Mouse (Mus musculus) midbrain, embryonic 15.5 days (tissue): ENCODE measurements around the gene Sh3bp4. TPM values are rescaled to one million over a fixed set of nuclear protein-coding genes. Genes with fewer than 3 reads are reported as not detected.

Experiments
- ATAC-seq: fragments of 200-750 bp; cut with Nextera tagmentation; replicated peaks from 2 replicates; pipeline ENCODE4 v1.8.0; 2017; ENCODE audit warnings: moderate TSS enrichment
- H3K27ac ChIP-seq: fragments of 300-500 bp; sonication (generic); 2 replicates; pipeline ENCODE4 v1.5.1; 2015; ENCODE audit warnings: mild to moderate bottlenecking, inconsistent platforms
- H3K27me3 ChIP-seq: fragments of 300-500 bp; sonication (generic); replicated peaks from 2 replicates; pipeline ENCODE4 v1.6.1; 2015; ENCODE audit warnings: inconsistent platforms
- H3K36me3 ChIP-seq: fragments of 300-500 bp; sonication (generic); replicated peaks from 2 replicates; pipeline ENCODE4 v1.6.1; 2015; ENCODE audit warnings: inconsistent platforms
- H3K4me1 ChIP-seq: fragments of 300-500 bp; sonication (generic); 2 replicates; pipeline ENCODE4 v1.6.1; 2015; ENCODE audit warnings: inconsistent platforms
- H3K4me2 ChIP-seq: fragments of 300-500 bp; sonication (generic); 2 replicates; pipeline ENCODE4 v1.6.1; 2015; ENCODE audit warnings: inconsistent platforms, mild to moderate bottlenecking, moderate library complexity
- H3K4me3 ChIP-seq: fragments of 300-500 bp; sonication (generic); 2 replicates; pipeline ENCODE4 v1.5.1; 2015; ENCODE audit warnings: mild to moderate bottlenecking, inconsistent platforms
- H3K9ac ChIP-seq: fragments of 300-500 bp; sonication (generic); 2 replicates; pipeline ENCODE4 v1.6.1; 2015; ENCODE audit warnings: mild to moderate bottlenecking, inconsistent platforms
- H3K9me3 ChIP-seq: fragments of 300-500 bp; sonication (generic); 2 replicates; pipeline ENCODE4 v1.6.1; 2016; ENCODE audit warnings: inconsistent platforms
- WGBS: fragments of 180-500 bp; shearing (Covaris S2); methylation state at CpG from one replicate; pipeline ENCODE4 v1.1.7; 2015; ENCODE audit warnings: mixed read lengths; 5-methylcytosine and 5-hydroxymethylcytosine counted together
- polyA plus RNA-seq: library from polyadenylated mRNA; unstranded; fragments of >200 nt; fragmentation: Nextera tagmentation; extraction: Ambion mirVana; gene quantifications from 2 replicates; pipeline ENCODE4 v1.2.1, GENCODE M21; 2015

Sh3bp4 gene
- polyA plus RNA-seq, 1 experiment from 2014 or later: 12.4 TPM

- Histone ChIP-seq H3K9me3 (no peaks in the 10 kb centered on the region), H3K27me3 (no peaks in the 10 kb centered on the region), H3K27ac (no peak overlapping the region), H3K36me3 (no peaks in the 10 kb centered on the region), H3K4me3 (no peak overlapping the region), H3K4me1 (peaks cover 17% of the 10 kb centered on the region), H3K9ac (no peak overlapping the region), H3K4me2 (no peak overlapping the region)
- ATAC-seq: no peak
- WGBS: 76% methylated on average over 13 of the region's 13 CpGs
Observed at GRCm38 (mm10) chr1:89104066-89104765, 34.0 kb downstream of the Sh3bp4 start.

- Histone ChIP-seq H3K9ac (no peak overlapping the region), H3K27me3 (no peaks in the 10 kb centered on the region), H3K27ac (no peak overlapping the region), H3K9me3 (no peaks in the 10 kb centered on the region), H3K4me3 (no peak overlapping the region), H3K4me2 (no peak overlapping the region), H3K4me1 (peaks cover 17% of the 10 kb centered on the region), H3K36me3 (no peaks in the 10 kb centered on the region)
- ATAC-seq: no peak
- WGBS: 89% methylated on average over 18 of the region's 18 CpGs
Observed at GRCm38 (mm10) chr1:89105891-89106830, 35.9 kb downstream of the Sh3bp4 start.

- Histone ChIP-seq H3K36me3 (no peaks in the 10 kb centered on the region), H3K4me1 (peaks cover 15% of the 10 kb centered on the region), H3K27me3 (no peaks in the 10 kb centered on the region), H3K9me3 (no peaks in the 10 kb centered on the region), H3K9ac (no peak overlapping the region), H3K4me2 (no peak overlapping the region), H3K4me3 (no peak overlapping the region), H3K27ac (no peak overlapping the region)
- ATAC-seq: no peak
- WGBS: 60% methylated on average over 6 of the region's 6 CpGs
Observed at GRCm38 (mm10) chr1:89107466-89107865, 37.3 kb downstream of the Sh3bp4 start.

GRCm38 (mm10) chr1:89108340-89108896 is 38.2 kb downstream of the Sh3bp4 start:
- ATAC-seq: no peak
- Histone ChIP-seq H3K9ac (no peak overlapping the region), H3K27me3 (no peaks in the 10 kb centered on the region), H3K4me3 (no peak overlapping the region), H3K4me1 (peaks cover 14% of the 10 kb centered on the region), H3K9me3 (no peaks in the 10 kb centered on the region), H3K4me2 (no peak overlapping the region), H3K36me3 (no peaks in the 10 kb centered on the region), H3K27ac (no peak overlapping the region)
- WGBS: 28% methylated on average over 6 of the region's 6 CpGs

- ATAC-seq: no peak
- WGBS: 69% methylated on average over 7 of the region's 7 CpGs
- H3K27ac ChIP-seq: no peak overlapping the region
Observed at GRCm38 (mm10) chr1:89109767-89110166, 39.6 kb downstream of the Sh3bp4 start.

GRCm38 (mm10) chr1:89110767-89111534 is 40.7 kb downstream of the Sh3bp4 start:
- H3K9me3 ChIP-seq: no peaks in the 10 kb centered on the region
- WGBS: 95% methylated on average over 6 of the region's 6 CpGs
- peaks cover 8% of the 10 kb centered on the region for H3K4me1 ChIP-seq
- H3K27ac ChIP-seq: no peak overlapping the region
- no peak overlapping the region for H3K9ac ChIP-seq
- no peaks in the 10 kb centered on the region for H3K27me3 ChIP-seq
- no peak overlapping the region for H3K4me3 ChIP-seq
- H3K4me2 ChIP-seq: no peak overlapping the region
- ATAC-seq: no peak
- H3K36me3 ChIP-seq: no peaks in the 10 kb centered on the region

More at GRCm38 (mm10) chr1:89109767-89110166, 39.6 kb downstream of the Sh3bp4 start:
- Histone ChIP-seq H3K9me3 (no peaks in the 10 kb centered on the region), H3K27me3 (no peaks in the 10 kb centered on the region), H3K36me3 (no peaks in the 10 kb centered on the region), H3K4me2 (no peak overlapping the region), H3K4me3 (no peak overlapping the region), H3K9ac (no peak overlapping the region), H3K4me1 (peaks cover 8% of the 10 kb centered on the region)

- no peak overlapping the region for H3K4me3 ChIP-seq
- 78% methylated on average over 1 of the region's 1 CpGs for WGBS
- H3K9me3 ChIP-seq: no peaks in the 10 kb centered on the region
- no peak overlapping the region for H3K9ac ChIP-seq
- no peaks in the 10 kb centered on the region for H3K36me3 ChIP-seq
- no peaks in the 10 kb centered on the region for H3K27me3 ChIP-seq
- ATAC-seq: no peak
- H3K27ac ChIP-seq: no peak overlapping the region
- H3K4me1 ChIP-seq: peaks cover 8% of the 10 kb centered on the region
- no peak overlapping the region for H3K4me2 ChIP-seq
Observed at GRCm38 (mm10) chr1:89112544-89112943, 42.3 kb downstream of the Sh3bp4 start.

- no peak for ATAC-seq
- Histone ChIP-seq H3K4me3 (no peak overlapping the region), H3K9me3 (no peaks in the 10 kb centered on the region), H3K27ac (no peak overlapping the region), H3K36me3 (no peaks in the 10 kb centered on the region), H3K9ac (no peak overlapping the region), H3K4me1 (peaks cover 2% of the 10 kb centered on the region; the same call in 1 of the 2 replicates), H3K27me3 (no peaks in the 10 kb centered on the region), H3K4me2 (no peak overlapping the region)
- WGBS: 92% methylated on average over 3 of the region's 3 CpGs
Observed at GRCm38 (mm10) chr1:89113731-89114130, 43.5 kb downstream of the Sh3bp4 start.

- Histone ChIP-seq H3K27me3 (no peaks in the 10 kb centered on the region), H3K4me2 (no peak overlapping the region), H3K36me3 (no peaks in the 10 kb centered on the region), H3K4me3 (no peak overlapping the region), H3K9me3 (no peaks in the 10 kb centered on the region), H3K9ac (no peak overlapping the region), H3K27ac (no peak overlapping the region), H3K4me1 (0 out of 2 replicates have a peak, but pooled peaks cover 4% of the 10 kb centered on the region)
- 72% methylated on average over 5 of the region's 5 CpGs for WGBS
- no peak for ATAC-seq
Observed at GRCm38 (mm10) chr1:89117062-89117461, 46.8 kb downstream of the Sh3bp4 start.

- 0 out of 2 replicates have a peak, but pooled peaks cover 4% of the 10 kb centered on the region for H3K4me1 ChIP-seq
- no peaks in the 10 kb centered on the region for H3K9me3 ChIP-seq
- 85% methylated on average over 3 of the region's 3 CpGs for WGBS
- H3K27ac ChIP-seq: no peak overlapping the region
- no peaks in the 10 kb centered on the region for H3K36me3 ChIP-seq
- ATAC-seq: no peak
- no peaks in the 10 kb centered on the region for H3K27me3 ChIP-seq
- no peak overlapping the region for H3K4me2 ChIP-seq
- H3K4me3 ChIP-seq: no peak overlapping the region
- no peak overlapping the region for H3K9ac ChIP-seq
Observed at GRCm38 (mm10) chr1:89118076-89118475, 47.9 kb downstream of the Sh3bp4 start.

GRCm38 (mm10) chr1:89118836-89119235 is 48.6 kb downstream of the Sh3bp4 start:
- Histone ChIP-seq H3K27ac (no peak overlapping the region), H3K4me1 (0 out of 2 replicates have a peak, but pooled peaks cover 4% of the 10 kb centered on the region), H3K27me3 (no peaks in the 10 kb centered on the region), H3K36me3 (no peaks in the 10 kb centered on the region), H3K4me2 (no peak overlapping the region), H3K4me3 (no peak overlapping the region), H3K9ac (no peak overlapping the region), H3K9me3 (no peaks in the 10 kb centered on the region)
- no peak for ATAC-seq
- 92% methylated on average over 5 of the region's 5 CpGs for WGBS

- Histone ChIP-seq H3K4me3 (no peak overlapping the region), H3K4me1 (0 out of 2 replicates have a peak, but pooled peaks cover 4% of the 10 kb centered on the region), H3K4me2 (no peak overlapping the region), H3K9me3 (no peaks in the 10 kb centered on the region), H3K27ac (no peak overlapping the region), H3K27me3 (no peaks in the 10 kb centered on the region), H3K36me3 (no peaks in the 10 kb centered on the region), H3K9ac (no peak overlapping the region)
- WGBS: 77% methylated on average over 4 of the region's 4 CpGs
- ATAC-seq: no peak
Observed at GRCm38 (mm10) chr1:89120290-89120689, 50.1 kb downstream of the Sh3bp4 start.
